Mouse (Mus musculus) forebrain, embryonic 11.5 days (tissue): ENCODE data around the gene Gm20388. TPM values are rescaled to one million over a fixed set of nuclear protein-coding genes. Genes with fewer than 3 reads are reported as not detected.

ENCODE experiments used
- ATAC-seq: fragments of 200-750 bp; cut with Nextera tagmentation; replicated peaks from 2 replicates; pipeline ENCODE4 v1.8.0; 2017; ENCODE audit warnings: moderate TSS enrichment; ENCODE audit not compliant: low FRiP score
- DNase-seq: peaks from one replicate; pipeline ENCODE4 v3.0.0-alpha.2; 2017; ENCODE audit warnings: low spot score
- H3K27ac ChIP-seq: fragments of 300-500 bp; sonication (generic); 2 replicates; pipeline ENCODE4 v1.5.1; 2014; ENCODE audit warnings: low read depth, low read length
- H3K27me3 ChIP-seq: fragments of 300-500 bp; sonication (generic); 2 replicates; pipeline ENCODE4 v1.6.1; 2014; ENCODE audit warnings: mild to moderate bottlenecking, low read length, mixed read lengths; ENCODE audit not compliant: control insufficient read depth, insufficient read depth
- H3K36me3 ChIP-seq: fragments of 300-500 bp; sonication (generic); 2 replicates; pipeline ENCODE4 v1.6.1; 2014; ENCODE audit warnings: mild to moderate bottlenecking, low read length, moderate library complexity, mixed read lengths; ENCODE audit not compliant: control insufficient read depth, insufficient read depth
- H3K4me1 ChIP-seq: fragments of 300-500 bp; sonication (generic); replicated peaks from 2 replicates; pipeline ENCODE4 v1.6.1; 2014; ENCODE audit warnings: low read length, mixed read lengths; ENCODE audit not compliant: control insufficient read depth, insufficient read depth
- H3K4me2 ChIP-seq: fragments of 300-500 bp; sonication (generic); 2 replicates; pipeline ENCODE4 v1.6.1; 2014; ENCODE audit warnings: low read depth, mild to moderate bottlenecking, low read length, moderate library complexity, mixed read lengths; ENCODE audit not compliant: severe bottlenecking
- H3K4me3 ChIP-seq: fragments of 300-500 bp; sonication (generic); 2 replicates; pipeline ENCODE4 v1.5.1; 2014; ENCODE audit warnings: low read depth, low read length
- H3K9ac ChIP-seq: fragments of 300-500 bp; sonication (generic); 2 replicates; pipeline ENCODE4 v1.6.1; 2014; ENCODE audit warnings: low read length
- H3K9me3 ChIP-seq: fragments of 300-500 bp; sonication (generic); 2 replicates; pipeline ENCODE4 v1.6.1; 2016; ENCODE audit warnings: low read length, mixed read lengths; ENCODE audit not compliant: control insufficient read depth
- WGBS: fragments of 180-500 bp; shearing (Covaris S2); extraction: QIAGEN DNeasy Blood & Tissue Kit; methylation state at CpG from one replicate; pipeline ENCODE4 v1.1.7; 2014; 5-methylcytosine and 5-hydroxymethylcytosine counted together
- polyA plus RNA-seq: library from polyadenylated mRNA; unstranded; fragments of >200 nt; fragmentation: Nextera tagmentation; extraction: Ambion mirVana; gene quantifications from 2 replicates; pipeline ENCODE4 v1.2.1, GENCODE M21; 2014

Gm20388 gene
- polyA plus RNA-seq, 1 experiment from 2014 or later: not detected

DNA sequence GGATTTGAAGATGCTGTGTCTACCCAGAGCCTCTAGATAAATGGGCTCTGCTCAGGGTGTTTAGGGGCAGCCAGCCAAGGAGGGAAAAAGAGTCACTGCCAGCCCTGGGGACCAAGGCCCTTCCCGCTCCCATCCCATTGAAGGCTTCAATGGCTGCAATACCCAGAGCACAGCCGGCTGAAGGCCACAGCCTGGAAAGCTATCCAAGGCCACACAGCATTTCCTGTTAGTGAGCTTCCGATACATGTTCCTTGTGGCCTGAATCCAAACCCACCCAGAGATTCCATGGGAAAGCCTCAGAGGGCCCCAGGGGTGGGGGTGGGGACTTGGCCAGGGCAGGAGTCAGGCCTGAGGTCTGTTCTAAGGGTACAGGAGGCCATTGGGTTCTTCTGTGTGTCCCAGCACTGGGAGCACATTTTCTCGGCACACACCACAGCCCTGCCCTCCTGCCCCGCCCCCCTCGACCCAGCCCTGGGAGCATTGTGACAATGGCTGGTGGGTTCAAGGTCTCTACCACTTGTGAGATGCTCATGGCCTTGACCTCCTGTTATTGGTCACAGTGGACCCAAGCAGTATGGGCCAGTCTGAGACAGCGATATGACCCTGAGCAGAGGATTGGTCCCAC lies 294.2 kb downstream of the Gm20388 start:
- Histone ChIP-seq H3K36me3 (no peaks in the 10 kb centered on the region), H3K4me2 (no peak overlapping the region), H3K27ac (no peak overlapping the region), H3K27me3 (no peaks in the 10 kb centered on the region), H3K9me3 (no peaks in the 10 kb centered on the region; the same call in 1 of the 2 replicates), H3K4me3 (no peak overlapping the region), H3K4me1 (no peaks in the 10 kb centered on the region), H3K9ac (no peak overlapping the region)
- 76% methylated on average over 7 of the region's 7 CpGs for WGBS
- ATAC-seq (no peak), DNase-seq (no peak)

- no peak overlapping the region for H3K27ac ChIP-seq
- no peak overlapping the region for H3K4me2 ChIP-seq
- H3K9me3 ChIP-seq: no peaks in the 10 kb centered on the region
- no peaks in the 10 kb centered on the region for H3K36me3 ChIP-seq
- WGBS: 86% methylated on average over 9 of the region's 9 CpGs
- H3K4me1 ChIP-seq: peaks cover 3% of the 10 kb centered on the region
- ATAC-seq: no peak
- no peak overlapping the region for H3K9ac ChIP-seq
- H3K4me3 ChIP-seq: no peak overlapping the region
- DNase-seq: no peak
- no peaks in the 10 kb centered on the region for H3K27me3 ChIP-seq
These were observed 295.3 kb downstream of the Gm20388 start for GRCm38 (mm10) chr8:120205916-120206315.

DNA sequence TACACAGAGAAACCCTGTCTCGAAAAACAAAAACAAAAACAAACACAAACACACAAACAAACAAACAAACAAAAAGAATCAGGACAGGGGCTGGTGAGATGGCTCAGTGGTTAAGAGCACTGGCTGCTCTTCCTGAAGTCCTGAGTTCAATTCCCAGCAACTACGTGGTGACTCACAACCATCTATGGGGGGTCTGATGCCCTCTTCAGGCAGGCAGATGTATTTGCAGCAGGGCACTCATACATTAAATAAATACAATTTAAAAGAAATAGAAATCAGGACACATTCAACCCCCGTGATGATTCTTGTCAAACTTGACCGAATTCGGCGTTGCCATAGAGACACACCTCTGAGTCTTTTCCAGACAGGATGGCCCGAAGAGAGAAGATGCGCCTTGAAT lies 296.7 kb downstream of the Gm20388 start:
- Histone ChIP-seq H3K27ac (no peak overlapping the region), H3K9me3 (no peaks in the 10 kb centered on the region), H3K9ac (no peak overlapping the region), H3K4me2 (no peak overlapping the region), H3K4me1 (peaks cover 10% of the 10 kb centered on the region), H3K4me3 (no peak overlapping the region), H3K27me3 (no peaks in the 10 kb centered on the region), H3K36me3 (no peaks in the 10 kb centered on the region)
- 88% methylated on average over 8 of the region's 8 CpGs for WGBS
- ATAC-seq (no peak), DNase-seq (no peak)

DNA sequence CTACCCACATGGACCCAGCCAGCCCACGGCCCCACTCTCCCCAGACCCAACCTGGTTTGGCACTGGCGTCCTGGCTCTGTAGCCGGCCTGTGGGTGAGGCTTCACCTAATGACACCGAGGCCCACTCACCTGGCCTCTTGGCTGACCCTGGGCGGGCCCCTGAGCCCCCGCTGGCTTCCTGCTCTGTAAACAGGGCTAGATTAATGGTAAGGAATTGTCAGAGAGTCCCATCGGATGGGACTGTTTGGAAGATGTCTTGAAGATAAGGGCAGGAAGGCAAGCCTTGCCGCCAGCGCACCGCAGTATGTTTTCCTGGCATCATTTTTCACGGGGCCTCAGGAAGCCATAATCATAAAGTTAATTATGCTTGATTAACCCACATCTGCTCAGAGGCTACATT lies 297.5 kb downstream of the Gm20388 start:
- Histone ChIP-seq H3K27me3 (no peaks in the 10 kb centered on the region), H3K4me2 (no peak overlapping the region), H3K4me3 (no peak overlapping the region), H3K4me1 (peaks cover 10% of the 10 kb centered on the region), H3K36me3 (no peaks in the 10 kb centered on the region), H3K9me3 (no peaks in the 10 kb centered on the region), H3K9ac (no peak overlapping the region), H3K27ac (no peak overlapping the region)
- no peak for DNase-seq
- ATAC-seq: no peak
- 85% methylated on average over 11 of the region's 11 CpGs for WGBS

DNA sequence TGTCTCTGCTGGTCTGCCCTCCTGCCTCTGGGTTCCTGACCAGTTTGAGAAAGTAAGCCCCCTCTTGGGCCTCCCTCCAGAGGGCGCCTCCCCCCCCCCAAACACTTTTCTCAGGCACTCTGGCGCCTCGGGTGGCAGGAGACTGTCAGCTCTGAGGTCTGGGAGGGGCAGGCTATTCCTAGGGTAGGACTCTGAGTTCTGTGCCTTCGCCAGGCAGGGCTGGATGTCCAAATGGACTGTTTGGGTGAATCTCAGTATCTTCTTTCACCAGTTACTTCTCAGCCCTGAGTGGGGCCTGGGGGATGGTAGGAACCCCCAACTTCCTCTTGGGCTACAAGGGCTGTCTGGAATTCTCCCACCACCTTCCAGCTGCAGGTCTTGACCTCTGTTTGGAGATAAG lies 300.7 kb downstream of the Gm20388 start:
- Histone ChIP-seq H3K27ac (no peak overlapping the region), H3K4me2 (no peak overlapping the region), H3K27me3 (no peaks in the 10 kb centered on the region), H3K4me3 (no peak overlapping the region), H3K36me3 (no peaks in the 10 kb centered on the region), H3K9me3 (no peaks in the 10 kb centered on the region), H3K4me1 (peaks cover 13% of the 10 kb centered on the region), H3K9ac (no peak overlapping the region)
- WGBS: 13% methylated on average over 4 of the region's 4 CpGs
- no peak for ATAC-seq
- DNase-seq: no peak

DNA sequence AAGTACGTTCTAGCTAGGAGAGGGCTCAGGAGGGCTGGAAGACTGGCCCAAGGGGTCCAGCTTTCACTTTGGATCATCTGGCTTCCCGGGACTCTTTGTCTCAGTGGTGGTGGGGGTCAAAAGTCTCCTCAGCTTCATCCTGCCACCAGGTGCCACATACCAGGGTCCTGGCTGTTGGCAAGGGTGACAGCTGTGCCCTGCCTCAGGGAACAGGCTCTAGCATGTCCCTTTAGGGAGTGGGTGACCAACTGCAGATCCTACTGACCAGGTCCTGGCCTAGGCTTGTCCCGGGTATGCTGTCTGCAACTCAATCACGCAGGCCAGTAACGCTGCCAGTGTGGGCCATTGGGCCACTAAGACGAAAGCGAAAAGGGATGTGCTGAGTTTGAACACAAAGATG lies 302.0 kb downstream of the Gm20388 start:
- Histone ChIP-seq H3K27me3 (no peaks in the 10 kb centered on the region), H3K9me3 (no peaks in the 10 kb centered on the region), H3K9ac (no peak overlapping the region), H3K4me3 (no peak overlapping the region), H3K4me2 (no peak overlapping the region), H3K27ac (no peak overlapping the region), H3K36me3 (no peaks in the 10 kb centered on the region), H3K4me1 (peaks cover 21% of the 10 kb centered on the region)
- ATAC-seq (no peak), DNase-seq (no peak)
- WGBS: 88% methylated on average over 7 of the region's 7 CpGs

DNA sequence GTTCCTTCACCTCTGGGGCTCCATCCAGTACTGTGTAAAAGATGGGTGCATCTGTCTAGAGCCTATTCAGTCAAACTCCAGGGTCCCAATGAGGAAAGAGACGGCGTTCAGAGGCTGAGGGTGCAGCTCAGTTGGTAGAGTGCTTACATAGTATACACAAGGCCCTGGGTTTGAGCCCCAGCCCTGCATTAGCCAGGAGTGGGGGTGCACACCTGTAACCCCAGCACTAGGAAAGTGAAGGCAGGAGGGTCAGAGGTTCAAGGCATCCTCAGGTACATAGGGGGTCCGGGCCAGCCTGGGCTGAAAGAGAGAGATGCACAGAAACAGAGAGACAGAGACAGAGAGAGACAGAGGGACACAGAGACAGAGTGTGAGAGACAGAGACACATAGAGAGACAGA lies 302.6 kb downstream of the Gm20388 start:
- 90% methylated on average over 3 of the region's 3 CpGs for WGBS
- peaks cover 21% of the 10 kb centered on the region for H3K4me1 ChIP-seq

GRCm38 (mm10) chr8:120213939-120214338 lies 303.3 kb downstream of the Gm20388 start:
- ATAC-seq (no peak), DNase-seq (no peak)
- Histone ChIP-seq H3K9ac (no peak overlapping the region), H3K27ac (no peak overlapping the region), H3K4me2 (no peak overlapping the region), H3K9me3 (no peaks in the 10 kb centered on the region), H3K36me3 (no peaks in the 10 kb centered on the region), H3K27me3 (no peaks in the 10 kb centered on the region), H3K4me3 (no peak overlapping the region), H3K4me1 (peaks cover 21% of the 10 kb centered on the region)
- 80% methylated on average over 5 of the region's 5 CpGs for WGBS

More for the DNA sequence above, 302.6 kb downstream of the Gm20388 start:
- DNase-seq (no peak), ATAC-seq (no peak)
- Histone ChIP-seq H3K9me3 (no peaks in the 10 kb centered on the region), H3K4me2 (no peak overlapping the region), H3K36me3 (no peaks in the 10 kb centered on the region), H3K4me3 (no peak overlapping the region), H3K9ac (no peak overlapping the region), H3K27ac (no peak overlapping the region), H3K27me3 (no peaks in the 10 kb centered on the region)

DNA sequence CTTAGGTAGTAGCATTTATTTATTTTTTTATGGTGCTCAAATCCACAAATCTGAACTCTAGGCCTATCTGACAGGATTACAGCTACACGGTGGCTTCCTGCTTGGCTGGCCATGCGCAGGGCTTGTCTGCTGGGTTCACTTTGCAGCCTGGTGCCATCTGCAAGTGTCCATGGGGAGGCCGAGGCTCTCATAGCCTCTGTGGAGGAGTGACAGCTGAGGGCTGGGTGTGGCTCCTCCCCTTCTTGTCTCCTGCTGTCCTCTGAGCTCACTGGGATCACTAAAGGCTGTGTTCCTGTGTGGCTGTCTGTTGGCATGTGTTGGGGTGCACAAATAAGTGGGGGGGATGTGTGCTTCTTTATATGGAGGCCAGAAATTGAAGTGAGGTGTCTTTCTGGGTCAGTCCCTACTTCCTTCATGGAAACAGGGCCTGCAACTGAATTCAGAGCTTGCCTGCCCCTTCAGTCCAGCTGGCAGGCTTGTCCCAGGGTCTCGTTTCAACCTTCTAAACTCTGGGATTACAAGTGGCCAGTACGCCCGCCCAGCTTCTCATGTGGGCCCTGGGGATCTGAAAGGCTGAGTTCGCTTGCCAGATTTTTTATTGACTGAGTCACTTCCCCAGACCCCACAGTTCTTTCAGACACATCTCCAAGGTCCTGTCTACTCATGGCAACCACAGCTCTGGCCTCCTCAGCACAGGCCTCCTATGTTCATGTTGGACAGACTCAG lies 304.9 kb downstream of the Gm20388 start:
- peaks cover 20% of the 10 kb centered on the region for H3K4me1 ChIP-seq
- no peak overlapping the region for H3K4me3 ChIP-seq
- H3K4me2 ChIP-seq: no peak overlapping the region
- H3K9me3 ChIP-seq: no peaks in the 10 kb centered on the region
- no peak for DNase-seq
- 50% methylated on average over 7 of the region's 7 CpGs for WGBS
- H3K36me3 ChIP-seq: no peaks in the 10 kb centered on the region
- H3K27me3 ChIP-seq: no peaks in the 10 kb centered on the region
- no peak overlapping the region for H3K27ac ChIP-seq
- no peak for ATAC-seq
- H3K9ac ChIP-seq: no peak overlapping the region
